Mouse (Mus musculus): Measurements from ENCODE around the gene Olfr695. TPM values are rescaled to one million over a fixed set of nuclear protein-coding genes. Genes with fewer than 3 reads are reported as not detected.

The Olfr695 gene
- total RNA-seq, 1 experiment from 2014 or later = not detected

Other genes with a start within 250 kb of the Olfr695 start
- not detected in 2 replicates for gene Olfr693, start 35.8 kb downstream of the Olfr695 start, total RNA-seq (2017)
- gene Olfr694, start 24.6 kb downstream of the Olfr695 start, total RNA-seq (2017) = not detected in 2 replicates
- gene Olfr697, start 26.0 kb upstream of the Olfr695 start, total RNA-seq (2017) = not detected in 2 replicates
- gene Olfr698, start 39.0 kb upstream of the Olfr695 start, total RNA-seq (2017) = not detected in 2 replicates
- not detected in 2 replicates for gene Olfr699, start 76.8 kb upstream of the Olfr695 start, total RNA-seq (2017)
- gene Olfr700, start 92.4 kb upstream of the Olfr695 start, total RNA-seq (2017) = not detected in 2 replicates
- not detected in 2 replicates for gene Olfr701, start 97.7 kb upstream of the Olfr695 start, total RNA-seq (2017)
- gene Olfr702, start 117.5 kb upstream of the Olfr695 start, total RNA-seq (2017) = not detected in 2 replicates
- not detected in 2 replicates for gene Olfr703, start 127.0 kb upstream of the Olfr695 start, total RNA-seq (2017)
- not detected in 2 replicates for gene Olfr704, start 146.8 kb upstream of the Olfr695 start, total RNA-seq (2017)
- not detected in 2 replicates for gene Olfr705, start 160.5 kb upstream of the Olfr695 start, total RNA-seq (2017)
- gene Olfr706, start 171.8 kb upstream of the Olfr695 start, total RNA-seq (2017) = not detected in 2 replicates
- gene Olfr707, start 184.8 kb upstream of the Olfr695 start, total RNA-seq (2017) = not detected in 2 replicates
- not detected in 2 replicates for gene Olfr1532-ps1, start 191.6 kb upstream of the Olfr695 start, total RNA-seq (2017)
- gene Olfr709-ps1, start 215.8 kb upstream of the Olfr695 start, total RNA-seq (2017) = not detected in 2 replicates
- not detected in 2 replicates for gene Olfr710, start 231.9 kb upstream of the Olfr695 start, total RNA-seq (2017)
- gene Olfr6, start 247.5 kb upstream of the Olfr695 start, total RNA-seq (2017) = not detected in 2 replicates

Measured in hematopoietic stem cell, adult 5-6 weeks (primary cell).